Mouse (Mus musculus): ENCODE measurements around the gene Mb. TPM values are rescaled to one million over a fixed set of nuclear protein-coding genes. Genes with fewer than 3 reads are reported as not detected.
A peak's percentile ranks its signal among the peaks of the same experiment; 100 is the strongest.

Gene Mb
- polyA plus RNA-seq, 1 experiment from 2014 or later, result 0.64 TPM

- H3K27me3 ChIP-seq (ENCODE audit: insufficient read depth, low read length), result no peaks in the 10 kb centered on the region
- no peak overlapping the region for H3K4me3 ChIP-seq (ENCODE audit: low read length)
- ATAC-seq (ENCODE audit: low FRiP score, low TSS enrichment), result no peak
- peak overlapping the region; percentile 15; the same call in 1 of the 2 replicates for H3K27ac ChIP-seq (ENCODE audit: low read length)
- no peak overlapping the region for H3K9ac ChIP-seq (replicated peaks; ENCODE audit: low read length)
- H3K36me3 ChIP-seq (ENCODE audit: insufficient read depth, low read length), result peaks cover 52% of the 10 kb centered on the region
- 77% methylated on average over 5 of the region's 5 CpGs for WGBS
- no peaks in the 10 kb centered on the region for H3K9me3 ChIP-seq (ENCODE audit: low read length)
- no peaks in the 10 kb centered on the region for H3K4me1 ChIP-seq (ENCODE audit: insufficient read depth, low read length)
- no peak overlapping the region for H3K4me2 ChIP-seq (replicated peaks; ENCODE audit: low read depth, low read length)
These were observed 31.0 kb upstream of the Mb start for GRCm38 (mm10) chr15:77081454-77081853.

GRCm38 (mm10) chr15:77080684-77081254 lies 30.3 kb upstream of the Mb start:
- H3K4me3 ChIP-seq (ENCODE audit: low read length), result no peak overlapping the region
- 62% methylated on average over 14 of the region's 14 CpGs for WGBS
- H3K4me2 ChIP-seq (replicated peaks; ENCODE audit: low read depth, low read length), result no peak overlapping the region
- peak overlapping the region; percentile 15; the same call in 1 of the 2 replicates for H3K27ac ChIP-seq (ENCODE audit: low read length)
- peaks cover 55% of the 10 kb centered on the region for H3K36me3 ChIP-seq (ENCODE audit: insufficient read depth, low read length)
- no peaks in the 10 kb centered on the region for H3K27me3 ChIP-seq (ENCODE audit: insufficient read depth, low read length)
- H3K9ac ChIP-seq (replicated peaks; ENCODE audit: low read length), result no peak overlapping the region
- ATAC-seq (ENCODE audit: low FRiP score, low TSS enrichment), result no peak
- no peaks in the 10 kb centered on the region for H3K9me3 ChIP-seq (ENCODE audit: low read length)
- no peaks in the 10 kb centered on the region for H3K4me1 ChIP-seq (ENCODE audit: insufficient read depth, low read length)

DNA sequence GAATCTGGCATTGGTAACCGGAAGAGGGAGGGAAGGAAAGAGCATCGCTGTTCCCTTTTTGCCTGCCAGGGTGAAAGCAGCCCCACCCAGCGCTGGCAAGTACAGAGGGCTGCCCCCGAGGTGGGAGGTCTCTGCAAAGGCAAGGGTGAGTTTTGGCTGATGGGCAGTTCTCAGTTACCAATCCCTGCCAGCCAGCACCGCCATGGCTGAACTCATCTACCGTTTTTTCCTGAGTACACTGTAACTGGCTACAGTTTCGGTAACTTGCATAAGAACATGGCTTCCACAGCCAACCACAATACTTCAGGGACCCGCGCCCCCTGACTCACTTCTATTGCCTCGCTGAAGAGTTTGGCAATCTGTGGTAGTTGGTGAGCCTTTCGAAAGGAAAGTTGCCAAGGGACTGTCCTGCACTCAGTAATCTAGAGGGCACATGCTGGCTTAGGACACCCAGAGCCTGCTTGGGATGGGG lies 29.5 kb upstream of the Mb start:
- no peak overlapping the region for H3K4me3 ChIP-seq (ENCODE audit: low read length)
- peaks cover 49% of the 10 kb centered on the region for H3K36me3 ChIP-seq (ENCODE audit: insufficient read depth, low read length)
- ATAC-seq (ENCODE audit: low FRiP score, low TSS enrichment), result no peak
- WGBS, result 77% methylated on average over 11 of the region's 11 CpGs
- H3K9ac ChIP-seq (replicated peaks; ENCODE audit: low read length), result no peak overlapping the region
- no peak overlapping the region for H3K27ac ChIP-seq (ENCODE audit: low read length)
- no peaks in the 10 kb centered on the region for H3K4me1 ChIP-seq (ENCODE audit: insufficient read depth, low read length)
- H3K4me2 ChIP-seq (replicated peaks; ENCODE audit: low read depth, low read length), result no peak overlapping the region
- no peaks in the 10 kb centered on the region for H3K27me3 ChIP-seq (ENCODE audit: insufficient read depth, low read length)
- no peaks in the 10 kb centered on the region for H3K9me3 ChIP-seq (ENCODE audit: low read length)

DNA sequence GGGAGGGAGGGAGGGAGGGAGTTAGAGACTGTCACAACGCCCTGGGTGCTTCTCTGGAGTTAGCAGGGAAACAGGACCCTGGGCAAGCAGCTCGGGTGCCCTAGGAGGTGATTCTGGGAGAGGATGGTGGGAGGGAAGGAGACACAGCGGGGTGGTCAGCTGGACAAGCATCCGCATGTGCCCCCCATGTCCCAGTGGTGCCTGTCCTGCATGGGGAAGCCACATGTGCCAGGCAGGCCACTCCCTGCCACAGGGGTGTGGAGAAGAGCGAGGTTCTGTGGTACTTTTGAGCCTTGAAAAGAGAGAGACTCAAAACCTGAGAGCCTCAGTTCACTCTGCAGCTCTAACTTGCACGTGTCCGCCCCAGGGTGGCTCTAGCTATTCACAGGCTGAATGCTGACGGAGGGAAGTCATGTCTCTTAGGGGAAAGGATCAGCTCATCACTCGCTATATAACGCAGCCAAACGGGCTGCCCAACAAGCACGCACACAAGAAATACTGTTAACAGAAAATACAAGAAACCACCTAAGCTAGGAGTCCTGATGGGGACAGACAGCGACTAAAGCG lies 28.9 kb upstream of the Mb start:
- Histone ChIP-seq H3K4me3 (ENCODE audit: low read length) (no peak overlapping the region), H3K9me3 (ENCODE audit: low read length) (no peaks in the 10 kb centered on the region), H3K4me1 (ENCODE audit: insufficient read depth, low read length) (no peaks in the 10 kb centered on the region), H3K27me3 (ENCODE audit: insufficient read depth, low read length) (no peaks in the 10 kb centered on the region), H3K27ac (ENCODE audit: low read length) (no peak overlapping the region), H3K4me2 (replicated peaks; ENCODE audit: low read depth, low read length) (no peak overlapping the region), H3K36me3 (ENCODE audit: insufficient read depth, low read length) (peaks cover 47% of the 10 kb centered on the region), H3K9ac (replicated peaks; ENCODE audit: low read length) (no peak overlapping the region)
- ATAC-seq (ENCODE audit: low FRiP score, low TSS enrichment), result no peak
- WGBS, result 77% methylated on average over 14 of the region's 14 CpGs

DNA sequence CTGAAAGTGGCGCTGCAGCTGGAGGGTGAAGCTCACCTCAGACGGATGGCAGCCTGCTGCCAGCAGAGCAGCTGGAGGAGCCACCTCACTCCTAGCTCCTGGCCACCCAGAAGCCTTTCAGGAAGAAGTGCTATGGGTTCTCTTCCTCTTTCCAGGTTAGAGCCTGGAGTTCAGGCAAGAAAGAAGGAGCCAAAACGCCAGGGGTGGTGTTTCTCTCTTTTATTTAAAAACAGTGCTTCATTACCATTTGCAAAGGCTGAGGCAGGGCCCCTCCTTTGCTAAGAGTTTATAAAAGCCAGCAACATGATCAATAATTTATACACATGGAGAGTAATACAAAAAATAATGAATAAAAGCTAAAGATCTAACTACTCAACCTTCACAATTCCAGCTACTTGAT lies 28.3 kb upstream of the Mb start:
- H3K4me2 ChIP-seq (replicated peaks; ENCODE audit: low read depth, low read length), result no peak overlapping the region
- no peak overlapping the region for H3K27ac ChIP-seq (ENCODE audit: low read length)
- H3K9ac ChIP-seq (replicated peaks; ENCODE audit: low read length), result no peak overlapping the region
- H3K4me1 ChIP-seq (ENCODE audit: insufficient read depth, low read length), result no peaks in the 10 kb centered on the region
- H3K27me3 ChIP-seq (ENCODE audit: insufficient read depth, low read length), result no peaks in the 10 kb centered on the region
- 72% methylated on average over 3 of the region's 3 CpGs for WGBS
- peaks cover 47% of the 10 kb centered on the region for H3K36me3 ChIP-seq (ENCODE audit: insufficient read depth, low read length)
- no peak for ATAC-seq (ENCODE audit: low FRiP score, low TSS enrichment)
- no peak overlapping the region for H3K4me3 ChIP-seq (ENCODE audit: low read length)
- no peaks in the 10 kb centered on the region for H3K9me3 ChIP-seq (ENCODE audit: low read length)

- ATAC-seq (ENCODE audit: low FRiP score, low TSS enrichment), result no peak
- WGBS, result 88% methylated on average over 9 of the region's 9 CpGs
These were observed 27.4 kb upstream of the Mb start for GRCm38 (mm10) chr15:77077906-77078305.

DNA sequence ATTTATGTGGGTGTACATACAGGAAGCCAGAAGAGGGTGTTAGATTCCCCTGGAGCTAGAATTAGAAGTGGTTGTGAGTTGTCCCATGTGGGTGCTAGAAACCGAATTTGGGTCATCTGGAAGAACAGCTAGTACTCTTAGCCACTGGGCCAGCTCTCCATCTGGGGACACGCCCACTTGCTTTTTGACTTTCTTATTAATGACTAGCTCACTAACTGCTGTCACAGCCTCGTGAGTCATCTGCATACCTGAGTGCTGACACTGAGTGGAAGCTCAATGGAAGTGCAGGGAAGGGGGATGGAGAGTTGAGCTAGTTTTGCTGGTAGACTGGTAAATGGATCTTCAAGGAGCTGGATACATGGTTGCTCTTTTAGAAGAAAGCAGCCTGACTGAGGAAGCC lies 26.1 kb upstream of the Mb start:
- no peaks in the 10 kb centered on the region for H3K9me3 ChIP-seq (ENCODE audit: low read length)
- H3K4me3 ChIP-seq (ENCODE audit: low read length), result no peak overlapping the region
- WGBS, result 82% methylated on average over 3 of the region's 3 CpGs
- H3K4me1 ChIP-seq (ENCODE audit: insufficient read depth, low read length), result peaks cover 3% of the 10 kb centered on the region
- H3K9ac ChIP-seq (replicated peaks; ENCODE audit: low read length), result no peak overlapping the region
- H3K27ac ChIP-seq (ENCODE audit: low read length), result no peak overlapping the region
- ATAC-seq (ENCODE audit: low FRiP score, low TSS enrichment), result no peak
- no peak overlapping the region for H3K4me2 ChIP-seq (replicated peaks; ENCODE audit: low read depth, low read length)
- H3K36me3 ChIP-seq (ENCODE audit: insufficient read depth, low read length), result peaks cover 28% of the 10 kb centered on the region
- no peaks in the 10 kb centered on the region for H3K27me3 ChIP-seq (ENCODE audit: insufficient read depth, low read length)

More at GRCm38 (mm10) chr15:77077906-77078305, 27.4 kb upstream of the Mb start:
- Histone ChIP-seq H3K27me3 (ENCODE audit: insufficient read depth, low read length) (no peaks in the 10 kb centered on the region), H3K9ac (replicated peaks; ENCODE audit: low read length) (no peak overlapping the region), H3K36me3 (ENCODE audit: insufficient read depth, low read length) (peaks cover 40% of the 10 kb centered on the region), H3K4me1 (ENCODE audit: insufficient read depth, low read length) (no peaks in the 10 kb centered on the region), H3K4me3 (ENCODE audit: low read length) (no peak overlapping the region), H3K27ac (ENCODE audit: low read length) (no peak overlapping the region), H3K4me2 (replicated peaks; ENCODE audit: low read depth, low read length) (no peak overlapping the region), H3K9me3 (ENCODE audit: low read length) (no peaks in the 10 kb centered on the region)

DNA sequence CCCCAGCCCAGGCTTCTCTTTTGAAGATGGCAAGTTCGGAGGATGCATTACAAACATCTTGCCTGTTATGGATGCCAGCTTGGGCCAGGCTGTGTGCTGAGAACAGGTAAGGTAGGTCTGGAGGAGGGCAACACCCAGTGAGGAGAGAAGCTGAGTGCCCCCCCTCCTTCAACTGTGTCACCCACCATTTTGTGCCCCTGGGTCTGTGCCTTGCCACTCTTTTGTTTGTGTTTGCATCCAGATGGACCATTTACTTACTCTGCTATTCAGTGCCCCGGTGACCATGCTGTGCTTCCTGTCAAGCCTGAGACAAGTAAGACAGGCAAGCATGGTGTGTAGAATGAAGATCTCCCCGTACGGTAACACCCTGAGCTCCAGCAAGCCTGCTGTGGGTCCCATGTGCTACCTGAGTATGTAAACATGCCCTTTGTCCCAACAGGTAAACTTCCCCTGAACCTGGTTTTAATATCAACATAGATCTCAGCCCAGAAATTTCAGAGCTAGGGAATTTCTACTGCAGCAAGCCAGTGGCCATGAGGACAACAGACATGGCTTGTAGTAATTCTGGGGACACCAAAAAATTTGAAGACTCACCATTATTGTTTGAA lies 22.2 kb upstream of the Mb start:
- no peak for ATAC-seq (ENCODE audit: low FRiP score, low TSS enrichment)

GRCm38 (mm10) chr15:77071501-77071900 lies 21.0 kb upstream of the Mb start:
- 18% methylated on average over 10 of the region's 10 CpGs for WGBS
- no peak overlapping the region for H3K27ac ChIP-seq (ENCODE audit: low read length)
- ATAC-seq (ENCODE audit: low FRiP score, low TSS enrichment), result peak; percentile 44; the same call in 1 of the 2 replicates

More for the DNA sequence above, 22.2 kb upstream of the Mb start:
- Histone ChIP-seq H3K4me3 (ENCODE audit: low read length) (no peak overlapping the region), H3K36me3 (ENCODE audit: insufficient read depth, low read length) (peaks cover 20% of the 10 kb centered on the region), H3K27ac (ENCODE audit: low read length) (no peak overlapping the region), H3K27me3 (ENCODE audit: insufficient read depth, low read length) (no peaks in the 10 kb centered on the region), H3K9me3 (ENCODE audit: low read length) (no peaks in the 10 kb centered on the region), H3K9ac (replicated peaks; ENCODE audit: low read length) (no peak overlapping the region), H3K4me1 (ENCODE audit: insufficient read depth, low read length) (peaks cover 4% of the 10 kb centered on the region), H3K4me2 (replicated peaks; ENCODE audit: low read depth, low read length) (no peak overlapping the region)
- WGBS, result 81% methylated on average over 4 of the region's 4 CpGs

DNA sequence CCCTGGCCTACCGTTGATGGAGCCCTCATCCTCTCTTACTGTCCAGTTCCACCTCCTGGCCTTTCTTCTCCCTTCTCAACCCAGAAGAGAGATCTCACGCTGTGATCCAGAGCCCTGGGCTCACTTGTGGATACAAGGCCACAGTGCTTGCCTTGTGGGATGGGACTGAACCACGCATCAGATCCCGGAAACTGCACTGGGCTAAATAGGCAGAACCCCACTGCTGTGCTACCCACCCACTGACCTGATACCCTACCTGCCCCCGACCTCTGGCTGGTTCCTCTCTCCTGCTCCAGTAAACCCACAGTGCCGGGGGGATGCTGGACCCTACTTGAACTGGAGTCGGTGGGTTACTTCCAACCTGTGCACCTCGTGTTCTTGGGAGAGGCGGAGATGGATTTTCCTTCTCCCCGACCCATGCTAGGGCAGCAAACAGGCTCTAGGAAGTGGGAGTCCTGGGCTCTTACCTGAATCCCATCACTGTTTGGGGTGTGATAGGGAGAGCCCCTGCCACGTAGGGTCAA lies 20.3 kb upstream of the Mb start:
- no peaks in the 10 kb centered on the region for H3K27me3 ChIP-seq (ENCODE audit: insufficient read depth, low read length)
- H3K9ac ChIP-seq (replicated peaks; ENCODE audit: low read length), result no peak overlapping the region
- H3K4me1 ChIP-seq (ENCODE audit: insufficient read depth, low read length), result peaks cover 8% of the 10 kb centered on the region
- 0 out of 2 replicates have a peak, but pooled peaks have one; percentile 13 for ATAC-seq (ENCODE audit: low FRiP score, low TSS enrichment)
- H3K27ac ChIP-seq (ENCODE audit: low read length), result no peak overlapping the region
- WGBS, result 84% methylated on average over 11 of the region's 11 CpGs
- peaks cover 2% of the 10 kb centered on the region; the same call in 1 of the 2 replicates for H3K36me3 ChIP-seq (ENCODE audit: insufficient read depth, low read length)
- no peaks in the 10 kb centered on the region for H3K9me3 ChIP-seq (ENCODE audit: low read length)
- no peak overlapping the region for H3K4me3 ChIP-seq (ENCODE audit: low read length)
- no peak overlapping the region for H3K4me2 ChIP-seq (replicated peaks; ENCODE audit: low read depth, low read length)

More at GRCm38 (mm10) chr15:77071501-77071900, 21.0 kb upstream of the Mb start:
- Histone ChIP-seq H3K4me2 (replicated peaks; ENCODE audit: low read depth, low read length) (no peak overlapping the region; the same call in 1 of the 2 replicates), H3K9ac (replicated peaks; ENCODE audit: low read length) (no peak overlapping the region), H3K9me3 (ENCODE audit: low read length) (no peaks in the 10 kb centered on the region), H3K36me3 (ENCODE audit: insufficient read depth, low read length) (peaks cover 9% of the 10 kb centered on the region; the same call in 1 of the 2 replicates), H3K4me3 (ENCODE audit: low read length) (no peak overlapping the region), H3K4me1 (ENCODE audit: insufficient read depth, low read length) (peaks cover 8% of the 10 kb centered on the region), H3K27me3 (ENCODE audit: insufficient read depth, low read length) (no peaks in the 10 kb centered on the region)
